Mouse (Mus musculus) heart, embryonic 11.5 days (tissue): ENCODE data around the gene A330070K13Rik. TPM values are rescaled to one million over a fixed set of nuclear protein-coding genes. Genes with fewer than 3 reads are reported as not detected.

Source experiments
- ATAC-seq: fragments of 200-750 bp; cut with Nextera tagmentation; replicated peaks from 2 replicates; pipeline ENCODE4 v1.8.0; 2017; ENCODE audit warnings: moderate library complexity; ENCODE audit not compliant: insufficient number of reproducible peaks, low FRiP score, low TSS enrichment
- H3K27ac ChIP-seq: fragments of 300-500 bp; sonication (generic); 2 replicates; pipeline ENCODE4 v1.5.1; 2014; ENCODE audit warnings: mild to moderate bottlenecking, low read depth, low read length
- H3K27me3 ChIP-seq: fragments of 300-500 bp; sonication (generic); 2 replicates; pipeline ENCODE4 v1.6.1; 2014; ENCODE audit warnings: mild to moderate bottlenecking, low read length, mixed read lengths; ENCODE audit not compliant: control insufficient read depth, insufficient read depth
- H3K36me3 ChIP-seq: fragments of 300-500 bp; sonication (generic); 2 replicates; pipeline ENCODE4 v1.6.1; 2014; ENCODE audit warnings: mild to moderate bottlenecking, low read length, moderate library complexity, mixed read lengths; ENCODE audit not compliant: control insufficient read depth, insufficient read depth
- H3K4me1 ChIP-seq: fragments of 300-500 bp; sonication (generic); 2 replicates; pipeline ENCODE4 v1.6.1; 2014; ENCODE audit warnings: low read length; ENCODE audit not compliant: control insufficient read depth, insufficient read depth
- H3K4me2 ChIP-seq: fragments of 300-500 bp; sonication (generic); 2 replicates; pipeline ENCODE4 v1.6.1; 2014; ENCODE audit warnings: mild to moderate bottlenecking, moderate library complexity
- H3K4me3 ChIP-seq: fragments of 300-500 bp; sonication (generic); 2 replicates; pipeline ENCODE4 v1.5.1; 2014; ENCODE audit warnings: low read depth, low read length
- H3K9ac ChIP-seq: fragments of 300-500 bp; sonication (generic); 2 replicates; pipeline ENCODE4 v1.6.1; 2014; ENCODE audit warnings: mild to moderate bottlenecking, low read depth, low read length, moderate library complexity
- H3K9me3 ChIP-seq: fragments of 300-500 bp; sonication (generic); replicated peaks from 2 replicates; pipeline ENCODE4 v1.6.1; 2016; ENCODE audit warnings: low read length; ENCODE audit not compliant: control insufficient read depth
- WGBS: fragments of 180-500 bp; shearing (Covaris S2); extraction: QIAGEN DNeasy Blood & Tissue Kit; methylation state at CpG from one replicate; pipeline ENCODE4 v1.1.7; 2014; ENCODE audit not compliant: insufficient replicate concordance; 5-methylcytosine and 5-hydroxymethylcytosine counted together
- polyA plus RNA-seq: library from polyadenylated mRNA; unstranded; fragments of >200 nt; fragmentation: Nextera tagmentation; extraction: Ambion mirVana; gene quantifications from 2 replicates; pipeline ENCODE4 v1.2.1, GENCODE M21; 2014

Gene A330070K13Rik
- polyA plus RNA-seq, 1 experiment from 2014 or later = not detected

DNA sequence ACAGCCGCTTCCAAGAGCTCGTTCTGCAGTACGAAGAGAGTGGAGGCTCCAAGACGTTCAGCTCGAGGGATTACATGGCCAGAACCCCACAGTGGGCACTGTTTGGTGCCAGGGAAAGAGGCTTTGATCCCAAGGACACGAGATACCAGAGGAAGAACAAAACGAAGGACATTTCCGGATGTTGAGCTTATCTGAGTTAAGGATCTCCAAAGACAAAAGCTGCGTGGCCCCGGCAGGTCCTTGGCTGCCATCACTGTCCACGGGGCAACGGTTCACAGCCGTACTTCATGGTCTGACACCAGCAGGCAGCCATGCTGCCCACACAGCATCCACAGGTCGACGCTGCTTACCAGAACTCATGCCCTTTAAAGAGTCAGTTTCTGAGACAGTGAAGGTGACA lies 43.8 kb downstream of the A330070K13Rik start:
- Histone ChIP-seq H3K27me3 (no peaks in the 10 kb centered on the region), H3K27ac (no peak overlapping the region), H3K36me3 (peaks cover 15% of the 10 kb centered on the region), H3K4me2 (no peak overlapping the region), H3K4me1 (no peaks in the 10 kb centered on the region), H3K4me3 (no peak overlapping the region), H3K9ac (no peak overlapping the region), H3K9me3 (no peaks in the 10 kb centered on the region; the same call in 1 of the 2 replicates)
- no peak for ATAC-seq
- WGBS = 88% methylated on average over 15 of the region's 15 CpGs

DNA sequence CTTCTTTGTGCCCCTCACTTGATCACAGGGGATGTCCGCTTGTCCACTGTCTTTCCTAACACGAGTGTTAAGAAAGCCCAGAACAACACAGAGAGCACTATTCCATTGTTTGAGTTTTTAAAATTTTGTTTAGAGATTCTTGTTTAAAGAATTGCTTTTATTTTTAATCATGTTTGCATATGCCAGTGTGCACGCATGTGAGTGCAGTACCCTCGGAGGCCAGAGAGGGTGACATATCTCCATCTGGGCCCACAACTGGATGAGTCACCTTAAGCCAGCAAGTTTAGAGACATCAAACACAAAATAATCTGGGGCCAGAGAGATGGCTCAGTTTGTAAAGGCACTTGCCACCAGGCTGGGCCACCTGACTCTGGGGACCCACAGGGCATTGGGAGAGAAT lies 49.0 kb downstream of the A330070K13Rik start:
- no peak overlapping the region for H3K9ac ChIP-seq
- WGBS = 96% methylated on average over 4 of the region's 4 CpGs
- no peaks in the 10 kb centered on the region for H3K4me1 ChIP-seq
- peaks cover 10% of the 10 kb centered on the region for H3K36me3 ChIP-seq
- ATAC-seq = no peak
- H3K27ac ChIP-seq = no peak overlapping the region
- H3K9me3 ChIP-seq = no peaks in the 10 kb centered on the region; the same call in 1 of the 2 replicates
- no peaks in the 10 kb centered on the region for H3K27me3 ChIP-seq
- H3K4me3 ChIP-seq = no peak overlapping the region
- H3K4me2 ChIP-seq = no peak overlapping the region

DNA sequence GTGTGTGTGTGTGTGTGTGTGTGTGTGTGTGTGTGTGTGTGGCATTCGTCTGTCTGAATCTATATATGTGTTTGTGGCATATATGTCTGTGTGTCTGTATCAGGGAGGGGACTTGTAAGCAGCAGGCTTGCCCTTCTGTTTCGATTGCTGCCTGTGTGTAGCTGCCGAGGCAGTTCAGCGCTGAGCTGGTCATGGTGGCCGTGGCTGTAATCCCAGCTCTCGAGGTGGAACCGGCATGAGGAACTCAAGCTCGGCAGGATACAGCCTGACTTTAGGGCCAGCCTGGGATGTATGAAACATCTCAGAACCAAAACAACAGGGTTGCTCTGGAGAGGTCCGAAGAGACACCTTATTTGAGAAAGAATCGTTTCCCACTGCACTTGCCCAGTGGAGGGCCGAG lies 50.5 kb downstream of the A330070K13Rik start:
- no peak overlapping the region for H3K4me3 ChIP-seq
- no peaks in the 10 kb centered on the region for H3K27me3 ChIP-seq
- H3K9ac ChIP-seq = no peak overlapping the region
- WGBS = 90% methylated on average over 11 of the region's 11 CpGs
- no peaks in the 10 kb centered on the region; the same call in 1 of the 2 replicates for H3K9me3 ChIP-seq
- no peak overlapping the region for H3K27ac ChIP-seq
- ATAC-seq = no peak
- H3K4me2 ChIP-seq = no peak overlapping the region
- no peaks in the 10 kb centered on the region for H3K4me1 ChIP-seq
- H3K36me3 ChIP-seq = peaks cover 10% of the 10 kb centered on the region

DNA sequence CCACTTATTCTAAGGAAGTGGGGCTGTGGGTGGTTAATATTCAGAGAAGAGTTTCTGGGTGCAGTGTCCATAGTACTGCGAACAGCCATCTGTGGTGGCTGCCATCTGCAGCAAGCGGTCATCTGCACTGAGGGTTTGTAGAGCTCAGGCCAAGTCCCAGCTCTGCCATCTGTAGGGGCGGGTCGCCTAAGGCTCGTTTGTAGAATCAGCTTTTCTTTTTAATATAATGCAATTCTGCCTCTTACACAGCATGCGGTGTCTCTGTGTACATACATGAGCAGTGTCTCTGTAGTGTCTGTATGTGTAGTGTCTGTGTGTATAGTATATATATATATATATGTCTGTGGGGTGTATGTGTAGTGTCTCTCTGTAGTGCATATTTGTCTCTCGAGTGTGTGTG lies 50.9 kb downstream of the A330070K13Rik start:
- Histone ChIP-seq H3K27ac (no peak overlapping the region), H3K27me3 (no peaks in the 10 kb centered on the region), H3K4me1 (no peaks in the 10 kb centered on the region), H3K4me2 (no peak overlapping the region), H3K9me3 (no peaks in the 10 kb centered on the region; the same call in 1 of the 2 replicates), H3K4me3 (no peak overlapping the region), H3K9ac (no peak overlapping the region), H3K36me3 (peaks cover 10% of the 10 kb centered on the region)
- no peak for ATAC-seq
- WGBS = 93% methylated on average over 7 of the region's 7 CpGs

DNA sequence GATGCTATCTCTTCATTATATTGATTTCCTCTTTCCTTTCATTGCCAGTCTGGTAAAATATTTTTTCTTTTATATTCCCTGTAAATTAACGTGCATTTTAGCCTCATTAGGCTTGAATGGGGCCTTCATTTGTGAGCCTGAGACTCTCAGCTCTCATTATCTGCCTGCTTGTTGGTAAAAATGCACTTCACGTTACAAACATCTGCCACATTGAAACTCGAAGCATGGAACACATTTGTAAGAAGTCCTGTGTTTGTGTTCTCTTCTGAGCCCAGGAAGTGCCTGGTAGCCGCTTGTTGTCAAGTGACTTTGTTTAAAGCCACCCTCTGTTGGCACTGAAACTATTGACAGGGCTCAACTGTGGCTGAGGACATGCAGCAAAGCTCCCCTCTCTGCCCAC lies 53.2 kb downstream of the A330070K13Rik start:
- Histone ChIP-seq H3K4me1 (no peaks in the 10 kb centered on the region), H3K36me3 (peaks cover 9% of the 10 kb centered on the region), H3K9me3 (no peaks in the 10 kb centered on the region; the same call in 1 of the 2 replicates), H3K4me2 (no peak overlapping the region), H3K9ac (no peak overlapping the region), H3K27ac (no peak overlapping the region), H3K4me3 (no peak overlapping the region), H3K27me3 (no peaks in the 10 kb centered on the region)
- no peak for ATAC-seq
- WGBS = 73% methylated on average over 4 of the region's 4 CpGs

DNA sequence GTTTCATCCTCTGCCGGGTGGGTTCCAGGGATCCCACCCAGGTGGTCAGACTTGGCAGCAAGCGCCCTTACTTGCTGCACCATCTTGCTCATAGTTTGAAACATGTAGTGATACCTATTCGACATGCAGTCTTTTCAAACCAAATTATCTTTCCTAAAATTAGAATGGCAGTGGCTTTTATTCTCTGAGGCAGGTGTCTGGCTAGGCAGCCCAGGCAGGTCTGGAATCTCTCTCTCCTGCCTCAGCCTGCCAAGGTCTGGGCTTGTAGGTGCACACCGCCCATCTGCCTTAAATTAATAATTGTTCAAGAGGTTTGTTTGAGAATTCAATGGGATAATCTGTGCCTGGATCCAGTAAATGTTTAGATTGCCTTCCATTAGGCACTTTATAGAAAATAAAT lies 53.6 kb downstream of the A330070K13Rik start:
- no peak overlapping the region for H3K9ac ChIP-seq

DNA sequence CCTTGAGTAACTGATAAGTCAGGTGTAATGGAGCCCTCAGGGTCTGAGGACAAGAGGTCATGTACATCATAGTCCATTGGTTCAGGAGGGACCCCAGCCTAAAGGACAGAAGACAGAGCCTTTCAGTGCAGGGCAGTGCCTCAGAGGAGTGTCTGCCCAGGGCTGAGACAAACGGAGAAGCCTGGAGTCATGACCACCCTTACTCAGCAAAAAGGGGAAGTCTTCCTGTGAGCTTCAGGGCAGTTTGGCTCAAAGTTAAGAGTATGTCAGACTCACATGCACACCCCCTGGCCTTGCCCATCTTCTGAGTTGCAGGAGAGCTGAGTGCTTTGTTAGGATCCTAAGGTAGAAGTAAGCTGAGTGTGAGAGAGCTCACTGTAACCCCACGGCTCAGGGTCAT lies 54.5 kb downstream of the A330070K13Rik start:
- Histone ChIP-seq H3K27me3 (no peaks in the 10 kb centered on the region), H3K36me3 (peaks cover 9% of the 10 kb centered on the region; the same call in 1 of the 2 replicates), H3K27ac (no peak overlapping the region), H3K9me3 (no peaks in the 10 kb centered on the region), H3K4me3 (no peak overlapping the region), H3K4me2 (no peak overlapping the region), H3K4me1 (no peaks in the 10 kb centered on the region), H3K9ac (no peak overlapping the region)
- 72% methylated on average over 2 of the region's 2 CpGs for WGBS
- ATAC-seq = no peak

More for the DNA sequence above, 53.6 kb downstream of the A330070K13Rik start:
- Histone ChIP-seq H3K27ac (no peak overlapping the region), H3K4me1 (no peaks in the 10 kb centered on the region), H3K9me3 (no peaks in the 10 kb centered on the region; the same call in 1 of the 2 replicates), H3K36me3 (peaks cover 11% of the 10 kb centered on the region), H3K4me3 (no peak overlapping the region), H3K4me2 (no peak overlapping the region), H3K27me3 (no peaks in the 10 kb centered on the region)
- WGBS = 86% methylated on average over 4 of the region's 4 CpGs
- ATAC-seq = no peak

Other genes with a start within 250 kb of the A330070K13Rik start
- gene Kctd7, start 239.8 kb downstream of the A330070K13Rik start, polyA plus RNA-seq = 3.0 and 5.5 TPM in 2 replicates
- gene Rabgef1, start 212.8 kb downstream of the A330070K13Rik start, polyA plus RNA-seq = 20.8 and 22.0 TPM in 2 replicates
- 32.1 and 33.8 TPM in 2 replicates for gene Tmem248, start 167.6 kb downstream of the A330070K13Rik start, polyA plus RNA-seq
- gene Sbds, start 129.1 kb downstream of the A330070K13Rik start, polyA plus RNA-seq = 58.2 and 61.1 TPM in 2 replicates
- 17.8 and 20.3 TPM in 2 replicates for gene Tyw1, start 129.0 kb downstream of the A330070K13Rik start, polyA plus RNA-seq
- gene Caln1, start 15.2 kb downstream of the A330070K13Rik start, polyA plus RNA-seq = 0.11 and 0.21 TPM in 2 replicates